Mouse (Mus musculus) gonadal fat pad, adult 2 months (tissue): ENCODE data around the gene Smco2. TPM values are rescaled to one million over a fixed set of nuclear protein-coding genes. Genes with fewer than 3 reads are reported as not detected.

ENCODE experiments used
- DNase-seq: peaks from one replicate; pipeline ENCODE4 v3.0.0-alpha.2; 2012; ENCODE audit warnings: low read depth
- polyA plus RNA-seq: library from polyadenylated mRNA; depleted of rRNA; stranded (reverse); fragments of >200 nt; gene quantifications from 2 replicates; pipeline ENCODE4 v1.2.3, GENCODE M21; 2012; rRNA removed

The Smco2 gene
- polyA plus RNA-seq: 0.32 and 1.7 TPM in 2 replicates

- no peak for DNase-seq
These were observed at the start of gene Smco2 for GRCm38 (mm10) chr6:146850050-146850449. TSS of gene Smco2 (plus strand) at chr6:146850104.

DNA sequence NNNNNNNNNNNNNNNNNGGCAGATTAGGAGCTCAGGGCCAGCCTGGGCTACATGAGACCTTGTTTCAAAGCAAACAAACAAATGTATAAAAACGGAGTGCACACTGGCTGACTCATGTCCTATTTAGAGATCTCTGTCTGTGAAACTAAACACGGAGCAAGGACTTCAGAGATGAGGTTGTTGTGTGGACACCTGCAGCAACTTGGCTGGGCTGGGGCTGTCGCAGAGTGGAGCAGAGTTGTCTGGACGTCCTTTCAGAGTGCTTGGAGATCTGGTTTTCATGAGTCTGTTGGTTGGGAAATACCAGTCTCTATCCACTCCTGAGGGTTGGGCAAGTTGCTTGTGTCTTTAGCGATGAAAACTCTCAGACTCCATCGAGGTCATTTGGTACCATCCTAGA, 39.9 kb upstream of the Smco2 start:
- no peak for DNase-seq

GRCm38 (mm10) chr6:146813007-146813406, 36.9 kb upstream of the Smco2 start:
- no peak for DNase-seq

- no peak for DNase-seq
These were observed 29.5 kb upstream of the Smco2 start for GRCm38 (mm10) chr6:146820177-146820965.

GRCm38 (mm10) chr6:146821958-146822357, 27.9 kb upstream of the Smco2 start:
- no peak for DNase-seq

GRCm38 (mm10) chr6:146824727-146825486, 25.0 kb upstream of the Smco2 start:
- no peak for DNase-seq

DNA sequence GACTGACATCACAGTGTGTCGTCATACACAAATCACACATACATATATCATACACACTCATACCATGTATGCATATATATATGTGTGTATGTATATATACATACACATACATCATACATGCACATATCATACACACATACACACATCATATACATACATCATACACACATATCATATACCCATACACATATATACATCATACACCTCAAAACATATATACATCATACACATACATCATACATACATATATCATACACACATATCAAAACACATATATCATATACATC, 24.5 kb upstream of the Smco2 start:
- no peak for DNase-seq

DNA sequence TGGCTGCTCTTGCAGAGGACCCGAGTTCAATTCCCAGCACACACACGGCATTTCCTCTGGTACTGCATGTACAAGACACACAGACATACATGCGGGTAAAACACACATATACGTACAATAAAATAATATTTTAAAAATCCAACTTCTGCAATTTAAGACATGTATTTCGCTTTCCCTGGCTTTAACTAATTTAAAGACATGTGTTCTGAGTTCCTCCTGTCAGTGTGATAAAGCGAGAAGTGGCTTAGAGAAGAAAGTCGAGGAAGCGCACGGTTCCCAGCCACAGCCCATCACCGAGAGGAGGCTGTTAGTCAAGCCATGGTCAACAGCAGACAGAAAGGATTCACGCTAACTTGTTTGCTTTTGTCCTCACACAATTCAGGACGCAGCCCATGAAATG, 18.6 kb upstream of the Smco2 start:
- DNase-seq: no peak

DNA sequence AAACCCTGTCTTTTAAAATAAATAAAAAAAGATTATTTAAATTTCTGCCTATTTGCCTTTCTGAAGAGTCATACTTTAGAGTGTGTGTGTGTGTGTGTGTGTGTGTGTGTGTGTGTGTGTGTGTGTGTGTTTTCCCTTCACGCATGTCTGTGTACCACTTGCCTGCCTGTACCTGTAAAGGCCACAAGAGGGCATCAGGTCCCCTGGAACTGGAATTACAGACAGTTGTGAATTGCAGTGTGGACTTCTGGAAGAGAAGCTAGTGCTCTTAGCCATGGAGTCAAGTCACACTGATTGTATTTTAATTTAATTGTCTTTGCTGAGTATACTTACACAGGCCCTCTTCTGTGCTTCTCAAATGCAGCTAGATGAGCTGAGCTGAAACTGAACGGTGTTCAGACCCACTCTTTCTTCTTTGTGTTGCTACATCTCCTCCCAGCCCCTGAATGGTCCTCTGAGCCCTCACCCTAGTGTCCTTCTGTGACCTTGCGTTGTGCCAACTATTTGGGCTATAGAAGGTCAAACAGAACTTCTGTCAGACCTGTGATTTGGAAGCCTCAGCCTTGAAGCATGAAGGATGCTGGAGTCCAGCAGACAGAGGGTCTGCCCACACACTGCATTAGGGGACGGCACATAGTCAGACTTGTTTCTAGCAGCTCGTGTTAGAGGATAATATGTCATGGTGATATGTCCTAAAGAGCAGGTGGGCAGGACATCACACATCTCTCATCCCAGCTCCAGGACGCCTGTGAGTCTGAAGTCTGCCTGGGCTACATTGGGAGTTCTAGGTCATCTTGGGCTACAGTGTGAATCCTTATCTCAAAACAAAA, 16.2 kb upstream of the Smco2 start:
- no peak for DNase-seq

GRCm38 (mm10) chr6:146834342-146834741, 15.6 kb upstream of the Smco2 start:
- no peak for DNase-seq

GRCm38 (mm10) chr6:146835784-146836183, 14.1 kb upstream of the Smco2 start:
- DNase-seq: no peak

DNA sequence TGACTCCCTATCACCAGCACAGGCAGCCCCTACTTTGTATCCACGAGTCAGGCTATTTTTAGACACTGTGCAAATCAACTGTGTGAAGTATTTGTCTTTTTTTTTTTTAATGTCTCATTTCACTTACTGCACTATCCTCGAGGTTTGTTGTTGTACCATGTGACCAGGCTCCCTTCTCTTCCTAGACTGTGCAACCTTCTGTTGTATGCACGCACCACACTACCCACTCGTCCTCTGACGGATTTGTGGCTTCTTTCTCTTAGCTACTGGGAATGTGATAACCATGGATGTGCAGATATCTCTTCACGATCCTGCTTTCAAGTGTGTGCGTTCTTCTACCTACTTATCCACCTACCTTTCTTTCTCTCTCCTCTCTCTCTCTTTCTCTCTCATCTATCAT, 12.6 kb upstream of the Smco2 start:
- no peak for DNase-seq

GRCm38 (mm10) chr6:146838366-146838765, 11.5 kb upstream of the Smco2 start:
- no peak for DNase-seq

DNA sequence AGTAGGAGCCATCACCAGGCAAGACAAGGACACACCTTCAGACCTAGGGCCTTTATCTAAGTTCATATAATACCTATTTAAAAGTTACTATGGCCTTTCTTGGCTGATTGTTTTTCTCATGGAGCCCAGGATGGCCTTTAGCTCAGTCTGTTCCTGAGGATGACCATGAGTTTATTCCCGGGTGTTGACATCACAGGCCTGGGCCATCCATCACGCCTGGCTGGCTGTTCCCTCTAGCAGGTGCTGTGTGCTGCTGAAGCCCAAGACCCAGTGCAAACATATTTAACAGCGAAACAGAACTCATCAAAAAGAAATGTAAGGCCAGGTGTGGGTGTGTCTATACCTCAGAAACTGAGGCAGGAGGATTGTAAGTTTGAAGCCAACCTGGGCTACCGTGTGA, 11.0 kb upstream of the Smco2 start:
- no peak for DNase-seq

- DNase-seq: no peak
These were observed 5.0 kb upstream of the Smco2 start for GRCm38 (mm10) chr6:146844867-146845266.

GRCm38 (mm10) chr6:146845347-146845746, 4.6 kb upstream of the Smco2 start:
- no peak for DNase-seq

DNA sequence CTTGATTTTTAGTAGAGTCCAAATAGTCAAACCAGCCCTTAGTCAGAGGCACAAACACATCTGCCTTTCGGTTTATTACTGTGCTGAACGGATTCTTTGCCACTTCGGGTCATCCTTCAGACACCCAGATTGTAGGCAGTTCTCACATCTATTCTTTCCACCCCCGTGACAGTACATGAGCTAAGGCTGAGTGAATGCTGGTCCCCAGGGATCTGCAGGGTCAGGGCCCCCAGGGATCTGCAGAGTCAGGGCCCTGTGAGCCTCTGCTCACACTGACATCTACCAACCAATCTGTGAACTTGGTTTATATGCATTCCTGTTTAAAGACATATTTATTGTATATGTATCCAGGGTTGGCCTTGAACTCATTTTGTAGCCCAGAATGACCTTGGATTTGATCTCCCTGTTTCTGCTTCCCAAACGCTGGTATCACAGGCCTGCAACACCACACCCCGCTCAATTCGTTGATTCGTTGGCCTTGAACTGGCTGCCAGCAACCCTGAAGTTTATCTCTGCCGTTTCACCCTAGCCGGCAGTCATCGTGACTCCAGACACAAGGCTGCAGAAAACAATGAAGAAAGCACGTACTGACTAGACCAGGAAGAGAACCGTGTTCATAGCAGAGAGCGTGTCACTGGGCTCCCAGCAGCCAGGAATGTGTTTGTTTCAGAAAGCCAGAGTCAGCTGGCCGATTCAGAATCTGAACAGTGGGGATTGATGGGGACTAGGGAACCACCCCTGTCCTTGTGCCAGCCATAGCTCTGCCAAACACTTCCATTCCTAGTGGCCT, 3.7 kb upstream of the Smco2 start:
- DNase-seq: no peak

DNA sequence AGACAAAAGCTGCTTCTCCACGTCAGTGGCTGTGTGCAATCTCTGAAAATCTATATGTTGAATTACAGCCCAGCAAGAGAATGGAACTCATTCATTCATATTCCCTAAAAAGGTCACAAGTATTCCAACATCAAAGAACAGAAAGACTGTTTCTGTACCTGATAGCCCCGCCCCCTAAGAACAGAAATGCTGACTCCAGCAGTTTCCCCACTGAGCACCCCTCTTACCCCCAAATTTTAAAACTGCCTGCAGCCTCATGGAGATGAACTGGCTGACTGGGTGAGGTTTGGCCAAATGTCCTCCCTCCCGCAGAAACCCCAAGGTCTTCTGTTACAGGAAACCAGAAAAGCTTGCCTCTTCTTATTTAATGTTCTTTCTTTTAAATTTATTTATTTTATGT, 2.5 kb upstream of the Smco2 start:
- DNase-seq: no peak

DNA sequence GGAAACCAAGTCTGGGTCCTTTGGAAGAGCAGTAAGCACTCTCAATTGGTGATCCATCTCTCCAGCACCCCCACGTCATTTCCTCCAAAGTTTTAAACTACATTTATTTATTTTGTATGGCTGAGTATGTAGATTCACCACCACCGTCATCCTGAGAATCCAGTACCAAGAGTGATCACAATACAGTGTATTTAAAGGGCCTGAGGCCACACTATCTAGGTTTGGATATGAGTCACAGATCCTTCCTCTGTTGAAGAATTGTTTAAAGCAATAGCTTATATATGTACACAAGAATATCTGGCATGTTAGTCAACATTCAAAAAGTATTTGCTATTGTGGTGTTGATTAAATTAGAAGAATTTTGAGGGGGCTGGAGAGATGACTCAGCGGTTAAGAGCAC, 1.6 kb upstream of the Smco2 start:
- no peak for DNase-seq

DNA sequence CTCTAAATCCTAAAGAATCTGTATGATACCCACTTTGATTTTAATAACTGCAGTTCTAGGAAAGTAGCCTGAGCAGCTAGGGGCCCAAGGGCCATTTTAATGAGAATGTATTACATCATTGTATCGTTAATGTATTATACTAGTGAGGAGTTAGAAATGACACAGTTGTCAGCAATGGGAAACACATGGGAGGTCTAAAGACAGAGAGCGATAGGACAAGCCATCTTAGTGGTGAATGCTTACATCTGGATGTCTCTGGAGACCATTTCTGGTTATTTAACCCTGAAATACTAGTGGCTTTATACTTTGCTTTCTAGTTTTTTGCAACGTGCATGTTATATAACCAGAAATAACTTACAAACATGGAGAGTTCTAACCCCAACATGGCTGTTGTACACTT, 2.0 kb downstream of the Smco2 start:
- DNase-seq: no peak

- DNase-seq: no peak
These were observed 2.8 kb downstream of the Smco2 start for GRCm38 (mm10) chr6:146852739-146853138.

- no peak for DNase-seq
These were observed 5.3 kb downstream of the Smco2 start for GRCm38 (mm10) chr6:146855185-146855584.
